Mouse (Mus musculus) testis, postnatal 10 days (tissue): ENCODE data around the gene 4930402H24Rik.

Experiments
- DNase-seq: peaks from one replicate; pipeline ENCODE4 v3.0.0; 2021; ENCODE audit warnings: low spot score

4930402H24Rik gene

GRCm38 (mm10) chr2:130663342-130663741 lies 242.9 kb downstream of the 4930402H24Rik start:
- no peak for DNase-seq

DNA sequence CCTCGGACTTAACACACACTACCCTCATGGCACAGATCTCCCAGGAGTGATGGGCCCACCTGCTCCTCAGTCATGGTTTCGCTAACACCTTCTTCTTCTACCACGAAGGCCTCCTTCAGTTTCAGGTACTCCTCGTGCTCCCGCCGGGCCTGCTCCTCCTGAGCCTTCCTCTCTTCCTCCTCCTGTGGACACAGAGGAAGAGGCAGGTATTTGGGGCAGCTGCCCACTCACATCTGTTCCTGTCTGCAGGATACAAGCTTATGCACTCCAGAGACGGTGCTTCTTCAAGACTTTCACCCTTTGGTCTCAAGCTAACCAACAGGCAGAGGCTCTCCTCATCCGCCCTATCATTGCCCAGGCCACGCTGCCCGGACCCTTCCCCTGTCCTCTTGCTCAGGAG lies 247.7 kb downstream of the 4930402H24Rik start:
- no peak for DNase-seq

DNA sequence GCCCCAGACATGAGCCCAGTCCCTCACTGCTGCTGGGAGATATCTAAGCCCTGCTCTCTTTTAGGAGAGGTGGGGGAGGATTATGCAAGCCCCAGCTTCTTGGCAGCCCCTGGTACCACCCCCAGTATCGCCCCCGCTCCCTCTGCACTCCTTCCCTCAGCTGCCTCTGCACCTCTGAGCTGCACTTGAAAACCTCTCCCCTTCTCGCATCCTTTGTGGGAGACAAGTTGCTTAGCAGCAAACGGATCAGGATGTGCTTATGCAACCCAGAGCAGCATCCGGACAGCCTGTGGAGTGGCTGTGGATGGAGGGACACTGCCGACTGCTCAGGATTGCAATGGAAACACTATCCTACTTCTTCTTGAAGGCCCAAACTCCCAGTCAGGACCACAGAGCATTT lies 248.7 kb downstream of the 4930402H24Rik start:
- no peak for DNase-seq

DNA sequence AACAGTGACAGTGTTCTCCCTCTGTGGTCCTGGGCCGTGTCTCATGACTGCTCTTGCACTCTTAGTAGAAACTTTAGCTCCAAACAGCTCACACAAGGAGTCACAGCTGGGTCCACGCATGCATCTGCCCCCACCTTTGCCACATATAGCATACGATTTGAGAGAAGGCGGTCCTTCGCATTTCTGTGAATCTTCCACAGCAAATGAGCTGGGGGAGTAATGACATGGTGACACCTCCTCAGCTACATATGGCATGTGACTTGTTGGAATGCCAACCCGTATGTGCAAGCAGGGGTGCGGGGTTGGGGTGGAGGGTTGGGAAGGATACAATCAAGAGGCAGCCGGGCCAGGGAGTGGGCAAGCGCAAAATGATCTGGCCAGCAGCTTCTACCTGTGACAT lies 249.7 kb downstream of the 4930402H24Rik start:
- DNase-seq = no peak
